Mouse (Mus musculus): ENCODE measurements around the gene Kcnk15. TPM values are rescaled to one million over a fixed set of nuclear protein-coding genes. Genes with fewer than 3 reads are reported as not detected.
A peak's percentile ranks its signal among the peaks of the same experiment; 100 is the strongest.

The Kcnk15 gene
- polyA plus RNA-seq, 1 experiment from 2014 or later, result not detected

- Histone ChIP-seq H3K4me1 (peaks cover 12% of the 10 kb centered on the region), H3K36me3 (no peaks in the 10 kb centered on the region), H3K9me3 (peaks cover 3% of the 10 kb centered on the region; the same call in 1 of the 2 replicates), H3K4me2 (peak overlapping the region; percentile 33; the same call in 1 of the 2 replicates), H3K4me3 (no peak overlapping the region), H3K27me3 (replicated peaks) (peaks cover 12% of the 10 kb centered on the region; the same call in 1 of the 2 replicates), H3K9ac (no peak overlapping the region), H3K27ac (replicated peaks) (no peak overlapping the region)
- 35% methylated on average over 14 of the region's 14 CpGs for WGBS
- ATAC-seq (ENCODE audit: extremely low read depth, insufficient number of reproducible peaks, low FRiP score, low TSS enrichment), result no peak
Observed at GRCm38 (mm10) chr2:163899910-163900411, 46.5 kb downstream of the Kcnk15 start.

- H3K4me3 ChIP-seq, result no peak overlapping the region
- no peak for ATAC-seq (ENCODE audit: extremely low read depth, insufficient number of reproducible peaks, low FRiP score, low TSS enrichment)
- no peak overlapping the region for H3K9ac ChIP-seq
- H3K27me3 ChIP-seq (replicated peaks), result peaks cover 15% of the 10 kb centered on the region
- no peak overlapping the region for H3K27ac ChIP-seq (replicated peaks)
- peaks cover 12% of the 10 kb centered on the region for H3K4me1 ChIP-seq
- WGBS, result 71% methylated on average over 7 of the region's 7 CpGs
- no peaks in the 10 kb centered on the region for H3K36me3 ChIP-seq
- H3K4me2 ChIP-seq, result no peak overlapping the region
- H3K9me3 ChIP-seq, result peaks cover 3% of the 10 kb centered on the region; the same call in 1 of the 2 replicates
Observed at GRCm38 (mm10) chr2:163901043-163901442, 47.6 kb downstream of the Kcnk15 start.

GRCm38 (mm10) chr2:163902448-163902847 is 49.0 kb downstream of the Kcnk15 start:
- no peak overlapping the region for H3K4me3 ChIP-seq
- no peak overlapping the region for H3K4me2 ChIP-seq
- WGBS, result 65% methylated on average over 4 of the region's 4 CpGs
- H3K36me3 ChIP-seq, result no peaks in the 10 kb centered on the region
- peaks cover 12% of the 10 kb centered on the region for H3K4me1 ChIP-seq
- H3K9ac ChIP-seq, result no peak overlapping the region
- H3K9me3 ChIP-seq, result no peaks in the 10 kb centered on the region
- H3K27ac ChIP-seq (replicated peaks), result no peak overlapping the region
- ATAC-seq (ENCODE audit: extremely low read depth, insufficient number of reproducible peaks, low FRiP score, low TSS enrichment), result no peak
- peaks cover 29% of the 10 kb centered on the region for H3K27me3 ChIP-seq (replicated peaks)

- H3K4me1 ChIP-seq, result peaks cover 12% of the 10 kb centered on the region
- H3K4me2 ChIP-seq, result no peak overlapping the region
- WGBS, result 67% methylated on average over 11 of the region's 11 CpGs
- H3K27me3 ChIP-seq (replicated peaks), result peaks cover 39% of the 10 kb centered on the region
- no peak overlapping the region for H3K9ac ChIP-seq
- H3K9me3 ChIP-seq, result no peaks in the 10 kb centered on the region
- H3K4me3 ChIP-seq, result no peak overlapping the region
- no peak overlapping the region for H3K27ac ChIP-seq (replicated peaks)
- no peaks in the 10 kb centered on the region for H3K36me3 ChIP-seq
- no peak for ATAC-seq (ENCODE audit: extremely low read depth, insufficient number of reproducible peaks, low FRiP score, low TSS enrichment)
Observed at GRCm38 (mm10) chr2:163903461-163903860, 50.0 kb downstream of the Kcnk15 start.

- Histone ChIP-seq H3K36me3 (no peaks in the 10 kb centered on the region), H3K27me3 (replicated peaks) (peaks cover 44% of the 10 kb centered on the region), H3K9me3 (no peaks in the 10 kb centered on the region), H3K27ac (replicated peaks) (no peak overlapping the region), H3K4me2 (no peak overlapping the region), H3K9ac (no peak overlapping the region), H3K4me1 (peaks cover 12% of the 10 kb centered on the region), H3K4me3 (no peak overlapping the region)
- 78% methylated on average over 4 of the region's 4 CpGs for WGBS
- no peak for ATAC-seq (ENCODE audit: extremely low read depth, insufficient number of reproducible peaks, low FRiP score, low TSS enrichment)
Observed at GRCm38 (mm10) chr2:163904323-163904722, 50.9 kb downstream of the Kcnk15 start.

- H3K9me3 ChIP-seq, result no peaks in the 10 kb centered on the region
- peaks cover 66% of the 10 kb centered on the region for H3K27me3 ChIP-seq (replicated peaks)
Observed at GRCm38 (mm10) chr2:163907131-163907530, 53.7 kb downstream of the Kcnk15 start.

More at GRCm38 (mm10) chr2:163907131-163907530, 53.7 kb downstream of the Kcnk15 start:
- no peak overlapping the region for H3K4me2 ChIP-seq
- ATAC-seq (ENCODE audit: extremely low read depth, insufficient number of reproducible peaks, low FRiP score, low TSS enrichment), result no peak
- H3K9ac ChIP-seq, result no peak overlapping the region
- peaks cover 10% of the 10 kb centered on the region for H3K4me1 ChIP-seq
- WGBS, result 59% methylated on average over 5 of the region's 5 CpGs
- H3K4me3 ChIP-seq, result no peak overlapping the region
- H3K27ac ChIP-seq (replicated peaks), result no peak overlapping the region
- no peaks in the 10 kb centered on the region for H3K36me3 ChIP-seq

Other genes starting within 250 kb of the Kcnk15 start
- 50.1 and 51.8 TPM in 2 replicates for gene Serinc3, start 208.5 kb upstream of the Kcnk15 start, polyA plus RNA-seq (2015; fragmentation: Nextera tagmentation; extraction: Ambion mirVana)
- gene Pkig, start 195.3 kb upstream of the Kcnk15 start, polyA plus RNA-seq (2015; fragmentation: Nextera tagmentation; extraction: Ambion mirVana), result 233 and 270 TPM in 2 replicates
- gene Ada, start 103.4 kb upstream of the Kcnk15 start, polyA plus RNA-seq (2015; fragmentation: Nextera tagmentation; extraction: Ambion mirVana), result 3.6 and 3.7 TPM in 2 replicates
- 0.16 and 0.28 TPM in 2 replicates for gene Ccn5, start 32.8 kb upstream of the Kcnk15 start, polyA plus RNA-seq (2015; fragmentation: Nextera tagmentation; extraction: Ambion mirVana)
- 0.21 and 0.46 TPM in 2 replicates for gene Rims4, start 65.0 kb downstream of the Kcnk15 start, polyA plus RNA-seq (2015; fragmentation: Nextera tagmentation; extraction: Ambion mirVana)
- gene Ywhab, start 141.3 kb downstream of the Kcnk15 start, polyA plus RNA-seq (2015; fragmentation: Nextera tagmentation; extraction: Ambion mirVana), result 225 and 236 TPM in 2 replicates
- 0.83 and 0.98 TPM in 2 replicates for gene Pabpc1l, start 171.8 kb downstream of the Kcnk15 start, polyA plus RNA-seq (2015; fragmentation: Nextera tagmentation; extraction: Ambion mirVana)
- gene Stk4, start 216.7 kb downstream of the Kcnk15 start, polyA plus RNA-seq (2015; fragmentation: Nextera tagmentation; extraction: Ambion mirVana), result 14.0 and 14.2 TPM in 2 replicates
- gene Tomm34, start 217.5 kb downstream of the Kcnk15 start, polyA plus RNA-seq (2015; fragmentation: Nextera tagmentation; extraction: Ambion mirVana), result 52.7 and 53.9 TPM in 2 replicates

All from heart, embryonic 13.5 days (tissue).